Mouse (Mus musculus): ENCODE data around the gene Olfr1338.
A peak's percentile ranks its signal among the peaks of the same experiment; 100 is the strongest.
"Not testable (repeated sequence)": the region's sequence is repeated elsewhere in the genome, so short reads cannot be mapped to it uniquely, and the experiment has no call there.

Gene Olfr1338

DNA sequence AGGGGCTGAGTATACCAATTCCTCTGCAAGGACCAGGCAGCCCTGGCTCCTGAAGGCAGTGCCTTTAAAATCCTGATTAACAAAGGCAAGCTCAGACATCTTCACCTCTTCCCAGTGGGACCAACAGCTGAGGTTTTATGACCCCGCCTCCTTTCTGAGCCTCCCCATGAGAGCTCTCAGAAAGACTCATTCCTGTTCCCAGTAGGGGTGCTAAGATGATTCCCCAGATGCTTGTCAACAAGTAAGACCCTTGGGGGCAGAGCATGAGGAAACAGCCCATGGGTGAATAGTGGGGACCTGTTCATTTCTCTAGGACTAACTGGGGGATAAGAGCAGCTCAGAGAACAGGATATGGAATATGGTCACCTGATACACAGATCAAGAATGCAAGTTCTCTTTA lies at the start of gene Olfr1338:
Olfr1338 (minus strand) TSS at position 101 of the 400 bp plus-strand sequence.
- no peak for DNase-seq (ENCODE audit: low read depth)

DNA sequence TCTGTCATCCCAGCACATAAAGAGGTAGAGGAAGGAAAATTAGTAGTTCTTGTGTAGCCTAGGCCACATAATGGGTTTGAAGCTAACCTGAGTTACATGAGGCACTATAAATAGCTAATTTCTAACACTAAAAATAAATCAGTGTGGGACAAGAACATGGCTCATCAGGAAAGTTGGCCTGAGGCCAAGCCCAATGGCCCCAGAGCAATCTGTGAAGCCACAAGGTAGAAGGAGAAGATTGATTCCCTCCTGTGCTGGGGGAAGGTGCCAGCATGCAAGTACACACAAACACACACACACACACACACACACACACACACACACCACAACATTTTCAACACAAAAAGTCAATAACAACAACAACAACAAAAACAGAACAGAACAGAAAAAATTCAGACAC lies 34.3 kb upstream of the Olfr1338 start:
- DNase-seq (ENCODE audit: low read depth): not testable (repeated sequence)

GRCm38 (mm10) chr4:118782486-118782885 lies 23.9 kb upstream of the Olfr1338 start, which contains the start of gene Olfr1337:
TSS of gene Olfr1337 (minus strand) at chr4:118782586.
- DNase-seq (ENCODE audit: low read depth): no peak

- no peak for DNase-seq (ENCODE audit: low read depth)
Observed at GRCm38 (mm10) chr4:118741881-118742280, 16.7 kb downstream of the Olfr1338 start.

- no peak for DNase-seq (ENCODE audit: low read depth)
Observed at GRCm38 (mm10) chr4:118740988-118741698, 17.4 kb downstream of the Olfr1338 start.

GRCm38 (mm10) chr4:118739574-118739973 lies 19.0 kb downstream of the Olfr1338 start:
- no peak for DNase-seq (ENCODE audit: low read depth)

DNA sequence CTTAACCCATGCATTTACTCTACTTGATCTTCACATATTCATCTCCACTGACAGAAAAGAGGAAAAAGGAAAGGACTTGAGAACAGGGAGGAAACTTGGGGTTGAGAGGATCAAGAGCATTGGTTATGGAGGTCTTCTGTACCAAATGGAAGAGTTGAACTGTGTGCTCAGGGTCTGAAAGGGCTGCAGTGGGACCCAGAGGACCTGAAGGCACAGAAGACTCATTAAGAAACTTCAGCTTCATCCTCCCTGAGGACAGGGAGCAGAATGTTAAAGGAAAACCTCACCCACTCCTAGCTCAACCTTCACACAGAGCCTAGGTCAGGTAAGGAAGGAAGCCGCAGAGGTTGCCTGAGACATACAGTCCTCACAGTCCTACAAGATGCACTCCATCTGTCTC lies 26.7 kb downstream of the Olfr1338 start, which contains the start of gene Olfr1339:
Olfr1339 (plus strand) TSS at position 301 of the 400 bp plus-strand sequence.
- no peak for DNase-seq (ENCODE audit: low read depth)

DNA sequence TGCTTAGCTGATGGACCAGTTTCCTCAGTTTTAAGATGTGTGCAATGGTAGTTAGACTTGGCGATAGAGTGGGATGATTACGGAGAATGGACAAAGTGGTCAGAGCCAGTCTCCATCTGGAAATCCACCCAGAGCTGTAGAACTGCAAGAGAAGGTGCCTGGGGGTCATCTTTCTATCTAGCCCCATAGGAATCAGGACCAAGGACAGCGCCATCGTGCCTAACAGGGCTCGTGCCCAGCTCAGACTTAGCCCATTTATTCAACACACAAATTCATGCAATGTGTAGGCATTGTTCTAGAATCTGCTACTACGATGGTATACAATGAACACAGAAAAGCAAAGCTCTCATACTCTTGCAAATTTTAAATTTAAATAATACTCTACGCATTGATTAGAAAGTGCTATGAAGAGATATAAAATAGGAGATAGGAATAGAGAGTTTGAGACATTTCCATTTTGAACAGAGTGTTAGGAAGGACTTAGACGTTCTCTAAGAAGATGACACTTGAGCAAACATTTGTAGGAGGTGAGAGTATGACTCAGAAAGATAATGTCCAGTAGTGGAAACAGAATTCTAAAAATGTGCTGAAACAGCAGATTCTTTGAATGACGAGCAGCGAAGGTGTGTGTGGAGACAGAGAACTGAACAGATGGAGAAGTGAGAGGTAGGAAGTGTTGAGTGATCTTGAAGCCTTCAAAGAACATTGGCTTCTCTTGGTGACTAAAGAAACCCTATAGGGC lies 36.6 kb downstream of the Olfr1338 start:
- DNase-seq (ENCODE audit: low read depth): peak; percentile 5

DNA sequence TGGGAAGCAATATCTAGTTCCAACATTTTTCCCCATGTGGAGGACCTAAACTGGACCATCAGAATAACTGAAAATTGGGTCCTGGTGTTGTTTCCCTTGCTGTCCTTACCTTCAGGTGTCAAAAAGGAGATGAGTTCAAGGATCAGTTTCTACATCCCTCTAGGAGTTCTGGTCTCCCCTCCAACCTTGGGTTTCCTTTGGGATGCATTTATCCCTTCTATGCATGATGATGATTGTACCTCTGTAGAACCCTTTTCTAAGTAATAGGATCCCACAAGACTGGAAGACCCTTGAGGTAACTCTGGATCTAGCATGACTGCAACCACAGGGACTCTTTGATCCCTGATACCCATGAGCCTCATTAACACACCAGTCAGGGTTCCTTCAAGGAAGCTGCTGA lies 38.7 kb downstream of the Olfr1338 start, which contains the start of gene Olfr1340:
Olfr1340 (plus strand) TSS at position 301 of the 400 bp plus-strand sequence.
- DNase-seq (ENCODE audit: low read depth): no peak

DNA sequence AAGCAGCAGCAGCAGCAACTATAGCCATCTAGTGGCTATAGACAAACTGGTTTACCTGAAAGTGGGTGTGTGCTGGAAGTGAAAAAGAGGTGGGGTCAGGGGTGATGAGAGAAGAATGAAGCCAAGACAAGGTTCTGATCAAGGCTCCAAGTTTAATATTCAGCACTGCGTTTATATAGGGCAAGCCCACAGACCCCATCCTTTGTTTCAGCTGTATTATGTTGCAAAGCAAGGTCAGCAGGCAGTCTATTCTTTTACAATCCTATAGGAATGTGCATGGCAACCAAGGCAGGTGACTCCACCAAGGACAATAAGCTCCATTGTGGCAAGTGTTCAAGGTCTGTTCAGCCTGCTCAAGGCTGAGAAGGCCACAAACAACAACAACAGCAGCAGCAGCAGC lies 46.9 kb downstream of the Olfr1338 start:
- DNase-seq (ENCODE audit: low read depth): no peak

- no peak for DNase-seq (ENCODE audit: low read depth)
Observed at GRCm38 (mm10) chr4:118708086-118708485, 50.5 kb downstream of the Olfr1338 start.

DNA sequence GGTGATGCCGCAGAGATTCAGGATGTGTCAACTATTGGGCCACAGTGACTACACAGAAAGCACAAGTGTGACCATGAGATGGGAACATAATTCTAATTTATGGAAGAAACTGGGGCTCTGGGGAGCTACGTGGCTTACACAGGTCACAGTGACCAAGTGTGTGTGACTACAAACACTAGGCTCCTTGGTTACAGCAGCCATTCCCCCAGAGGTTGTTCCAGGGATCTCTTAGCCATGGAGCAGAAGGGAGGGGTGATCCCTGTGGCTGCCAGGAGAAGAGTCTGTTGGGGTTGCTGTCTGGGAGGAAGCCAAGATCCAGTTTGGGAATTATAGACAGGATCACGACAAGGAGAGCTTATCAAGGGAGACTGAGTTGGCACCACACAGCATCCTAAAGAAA lies 55.3 kb downstream of the Olfr1338 start, which contains the start of gene Olfr1341:
Olfr1341 (plus strand) TSS at position 301 of the 400 bp plus-strand sequence.
- no peak for DNase-seq (ENCODE audit: low read depth)
